Mouse (Mus musculus) forebrain, postnatal 0 days (tissue): ENCODE results near the gene Ppil3. TPM values are rescaled to one million over a fixed set of nuclear protein-coding genes. Genes with fewer than 3 reads are reported as not detected.

Experiments
- ATAC-seq: fragments of 200-750 bp; cut with Nextera tagmentation; 2 replicates; pipeline ENCODE4 v1.8.0; 2017; ENCODE audit warnings: mild to moderate bottlenecking, moderate library complexity
- DNase-seq: peaks from one replicate; pipeline ENCODE4 v3.0.0-alpha.2; 2015
- H3K27ac ChIP-seq: fragments of 300-500 bp; sonication (generic); 2 replicates; pipeline ENCODE4 v1.5.1; 2014; ENCODE audit warnings: low read depth, mild to moderate bottlenecking, antibody characterized with exemption, low read length, moderate library complexity, mixed read lengths
- H3K27me3 ChIP-seq: fragments of 300-500 bp; sonication (generic); 2 replicates; pipeline ENCODE4 v1.6.1; 2014; ENCODE audit warnings: mild to moderate bottlenecking, low read length, mixed read lengths; ENCODE audit not compliant: insufficient read depth
- H3K36me3 ChIP-seq: fragments of 300-500 bp; sonication (generic); 2 replicates; pipeline ENCODE4 v1.6.1; 2014; ENCODE audit warnings: mild to moderate bottlenecking, moderate library complexity; ENCODE audit not compliant: insufficient read depth
- H3K4me1 ChIP-seq: fragments of 300-500 bp; sonication (generic); 2 replicates; pipeline ENCODE4 v1.6.1; 2014; ENCODE audit warnings: antibody characterized with exemption; ENCODE audit not compliant: insufficient read depth
- H3K4me2 ChIP-seq: fragments of 300-500 bp; sonication (generic); 2 replicates; pipeline ENCODE4 v1.6.1; 2014; ENCODE audit warnings: low read depth, mild to moderate bottlenecking, moderate library complexity
- H3K4me3 ChIP-seq: fragments of 300-500 bp; sonication (generic); 2 replicates; pipeline ENCODE4 v1.5.1; 2014; ENCODE audit warnings: low read depth, low read length, mixed read lengths
- H3K9ac ChIP-seq: fragments of 300-500 bp; sonication (generic); 2 replicates; pipeline ENCODE4 v1.6.1; 2014; ENCODE audit warnings: mild to moderate bottlenecking
- H3K9me3 ChIP-seq: fragments of 300-500 bp; sonication (generic); 2 replicates; pipeline ENCODE4 v1.6.1; 2016; ENCODE audit warnings: low read length
- CTCF ChIP-seq: sonication (generic); IDR thresholded peaks from 2 replicates; pipeline ENCODE4 v1.5.1; 2016; ENCODE audit warnings: antibody characterized with exemption, control low read depth, low read depth
- WGBS: fragments of 180-500 bp; shearing (Covaris S2); extraction: QIAGEN DNeasy Blood & Tissue Kit; methylation state at CpG from one replicate; pipeline ENCODE4 v1.1.7; 2014; 5-methylcytosine and 5-hydroxymethylcytosine counted together
- polyA plus RNA-seq: library from polyadenylated mRNA; unstranded; fragments of >200 nt; fragmentation: Nextera tagmentation; extraction: Ambion mirVana; gene quantifications from 2 replicates; pipeline ENCODE4 v1.2.1, GENCODE M21; 2015
- total RNA-seq: library from RNA; depleted of rRNA; stranded (reverse); fragments of >200 nt; gene quantifications from 2 replicates; pipeline ENCODE4 v1.2.3, GENCODE M21; 2014

The Ppil3 gene
- total and polyA plus RNA-seq, 2 experiments from 2014 or later = 29.0 to 55.4 TPM

DNA sequence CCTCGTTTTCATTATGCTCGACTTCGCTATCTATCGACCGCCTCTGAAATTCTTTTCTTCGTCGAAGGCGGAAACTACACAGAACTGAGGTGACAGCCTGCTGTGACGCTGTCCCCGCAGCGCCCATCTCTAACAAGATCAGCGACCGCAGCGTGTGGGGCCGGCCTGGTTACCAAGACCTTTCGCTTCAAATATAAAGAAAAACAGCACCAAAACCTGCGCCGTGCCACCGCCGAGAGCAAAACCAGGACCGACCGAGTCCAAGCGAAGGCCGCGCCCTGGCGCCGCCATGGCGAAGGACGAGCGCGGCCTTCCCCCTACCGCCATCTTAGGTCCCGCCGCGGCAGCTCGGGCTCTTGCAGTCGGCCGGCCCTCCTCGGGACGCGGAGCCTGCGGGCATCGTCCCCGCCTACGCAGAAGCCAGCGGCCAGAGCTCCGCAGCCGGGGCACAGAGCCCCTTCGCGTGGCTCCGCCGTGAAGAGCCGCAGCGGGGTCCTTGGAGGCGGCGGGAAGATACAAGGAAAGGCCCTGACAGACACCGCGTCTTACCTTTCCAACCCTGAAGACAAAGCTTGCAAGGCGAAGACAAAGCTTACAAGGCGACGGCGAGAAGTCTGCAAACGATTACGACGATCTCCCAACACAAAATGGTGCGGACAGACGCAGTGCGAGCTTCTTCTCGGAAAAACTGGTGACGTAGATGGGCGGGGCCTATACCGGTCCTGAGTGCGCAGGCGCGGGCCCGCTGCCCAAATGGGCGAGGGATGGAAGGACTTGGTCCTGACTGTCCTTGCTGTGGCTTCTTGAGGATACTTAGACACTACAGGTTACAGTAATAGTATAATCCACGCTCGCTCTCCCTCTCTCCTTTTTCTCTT is 21.7 kb downstream of the Ppil3 start, which contains the start of gene Clk1:
Clk1 (minus strand) TSS at position 696 of the 878 bp plus-strand sequence.
- no peaks in the 10 kb centered on the region for H3K27me3 ChIP-seq
- H3K36me3 ChIP-seq = peaks cover 23% of the 10 kb centered on the region
- ATAC-seq = peak; percentile 91
- DNase-seq = peak; percentile 97
- no peaks in the 10 kb centered on the region for H3K9me3 ChIP-seq
- WGBS = 1% methylated on average over 79 of the region's 79 CpGs
- H3K9ac ChIP-seq = peak within 1 kb of the TSS; percentile 99
- H3K4me3 ChIP-seq = peak within 1 kb of the TSS; percentile 85
- no peak for TF ChIP-seq CTCF
- peak within 1 kb of the TSS; percentile 100 for H3K27ac ChIP-seq
- H3K4me1 ChIP-seq = peaks cover 7% of the 10 kb centered on the region
- H3K4me2 ChIP-seq = peak within 1 kb of the TSS; percentile 60

DNA sequence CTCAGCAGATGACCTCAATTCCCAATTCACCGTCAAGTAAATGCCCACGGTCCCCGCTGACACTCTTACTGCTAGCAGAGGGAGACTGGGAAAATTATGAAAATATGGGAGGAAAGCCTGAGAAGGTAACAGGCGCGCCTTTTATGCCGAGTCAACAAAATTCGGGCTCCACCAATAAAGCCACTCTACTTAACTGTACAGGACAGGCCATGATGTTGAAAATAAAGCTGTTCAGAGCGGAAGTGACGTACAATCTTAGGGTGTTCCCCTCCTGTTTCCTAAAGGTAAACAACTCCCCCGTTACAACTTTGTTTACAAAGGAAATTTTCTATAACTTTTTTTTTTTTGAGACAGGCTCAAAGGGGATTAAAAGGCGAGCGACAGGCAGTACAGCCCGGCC is 22.4 kb downstream of the Ppil3 start:
- Histone ChIP-seq H3K9me3 (no peaks in the 10 kb centered on the region), H3K9ac (peak overlapping the region; percentile 99), H3K4me1 (peaks cover 7% of the 10 kb centered on the region), H3K4me2 (peak overlapping the region; percentile 60), H3K4me3 (peak overlapping the region; percentile 85), H3K27me3 (no peaks in the 10 kb centered on the region), H3K27ac (peak overlapping the region; percentile 100), H3K36me3 (peaks cover 30% of the 10 kb centered on the region)
- TF ChIP-seq CTCF = no peak
- DNase-seq (peak; percentile 73), ATAC-seq (peak; percentile 62)
- 6% methylated on average over 13 of the region's 13 CpGs for WGBS

DNA sequence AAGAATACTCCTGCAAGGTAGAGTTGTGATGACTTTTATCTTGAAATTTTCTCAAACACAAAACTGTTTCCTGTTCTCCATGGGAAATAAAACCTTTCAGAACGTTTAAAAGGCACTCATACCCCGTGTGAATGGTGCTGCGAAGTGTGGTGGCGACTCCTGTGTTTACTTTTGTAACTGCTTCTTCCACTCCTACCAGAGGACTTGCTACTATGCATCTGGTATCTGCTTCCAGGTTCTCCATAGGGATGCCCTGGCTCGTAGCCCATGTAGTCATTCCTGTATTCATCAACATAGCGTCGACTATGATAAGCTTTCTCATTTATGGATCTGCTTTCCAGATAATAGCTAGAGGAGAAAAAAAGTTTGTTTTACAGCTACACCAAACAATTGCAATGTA is 24.3 kb downstream of the Ppil3 start:
- no peak for ATAC-seq
- H3K4me2 ChIP-seq = no peak overlapping the region
- no peaks in the 10 kb centered on the region for H3K27me3 ChIP-seq
- no peak overlapping the region for H3K4me3 ChIP-seq
- H3K9me3 ChIP-seq = no peaks in the 10 kb centered on the region
- no peak for TF ChIP-seq CTCF
- peaks cover 47% of the 10 kb centered on the region for H3K36me3 ChIP-seq
- no peak overlapping the region for H3K9ac ChIP-seq
- no peak overlapping the region for H3K27ac ChIP-seq
- DNase-seq = no peak
- WGBS = 67% methylated on average over 7 of the region's 7 CpGs
- peaks cover 7% of the 10 kb centered on the region for H3K4me1 ChIP-seq

DNA sequence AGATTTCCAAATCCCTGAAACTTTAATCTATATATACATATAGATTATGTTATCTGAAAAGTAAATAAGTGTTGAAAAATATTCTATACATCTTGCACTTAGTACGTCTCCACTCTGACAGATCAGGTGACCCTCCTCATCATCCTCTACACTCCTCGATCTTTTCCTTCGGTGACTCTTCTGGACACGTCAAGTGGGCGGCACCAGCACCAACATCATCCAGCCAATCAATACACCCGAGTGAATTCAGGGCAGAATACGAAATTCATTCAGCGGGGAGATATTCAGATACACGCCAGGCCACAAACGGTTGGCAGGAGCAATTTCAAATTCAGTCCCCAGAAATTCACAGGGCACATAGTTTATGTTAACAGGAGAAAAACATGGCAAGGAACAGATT is 25.3 kb downstream of the Ppil3 start:
- ATAC-seq = no peak
- no peak for DNase-seq
- no peak for TF ChIP-seq CTCF
- Histone ChIP-seq H3K4me1 (peaks cover 7% of the 10 kb centered on the region), H3K27ac (no peak overlapping the region), H3K36me3 (peaks cover 54% of the 10 kb centered on the region), H3K4me2 (no peak overlapping the region), H3K9ac (no peak overlapping the region; the same call in 1 of the 2 replicates), H3K27me3 (no peaks in the 10 kb centered on the region), H3K9me3 (no peaks in the 10 kb centered on the region), H3K4me3 (no peak overlapping the region)
- WGBS = 83% methylated on average over 10 of the region's 10 CpGs

DNA sequence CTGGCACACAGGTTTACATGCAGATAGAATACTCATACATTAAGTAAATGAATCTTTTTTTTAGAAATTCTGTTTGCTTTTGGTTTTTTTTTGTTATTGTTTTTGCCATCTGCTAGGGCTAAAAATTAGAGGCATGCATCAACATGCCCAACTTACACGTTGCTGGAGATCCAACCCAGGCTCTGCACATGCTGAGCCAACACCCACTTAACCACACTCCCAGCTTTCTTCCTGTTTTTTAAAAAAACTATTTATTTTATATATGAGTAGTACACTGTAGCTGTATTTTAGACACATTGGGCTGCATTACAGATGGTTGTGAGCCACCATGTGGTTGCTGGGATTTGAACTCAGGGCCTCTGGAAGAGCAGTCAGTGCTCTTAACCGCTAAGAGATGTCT is 29.2 kb downstream of the Ppil3 start:
- no peak overlapping the region for H3K4me2 ChIP-seq
- no peak for DNase-seq
- no peak for TF ChIP-seq CTCF
- 80% methylated on average over 2 of the region's 2 CpGs for WGBS
- peaks cover 81% of the 10 kb centered on the region for H3K36me3 ChIP-seq
- no peaks in the 10 kb centered on the region for H3K9me3 ChIP-seq
- peaks cover 3% of the 10 kb centered on the region; the same call in 1 of the 2 replicates for H3K4me1 ChIP-seq
- no peaks in the 10 kb centered on the region for H3K27me3 ChIP-seq
- no peak overlapping the region for H3K27ac ChIP-seq
- no peak for ATAC-seq
- H3K4me3 ChIP-seq = no peak overlapping the region
- no peak overlapping the region for H3K9ac ChIP-seq

DNA sequence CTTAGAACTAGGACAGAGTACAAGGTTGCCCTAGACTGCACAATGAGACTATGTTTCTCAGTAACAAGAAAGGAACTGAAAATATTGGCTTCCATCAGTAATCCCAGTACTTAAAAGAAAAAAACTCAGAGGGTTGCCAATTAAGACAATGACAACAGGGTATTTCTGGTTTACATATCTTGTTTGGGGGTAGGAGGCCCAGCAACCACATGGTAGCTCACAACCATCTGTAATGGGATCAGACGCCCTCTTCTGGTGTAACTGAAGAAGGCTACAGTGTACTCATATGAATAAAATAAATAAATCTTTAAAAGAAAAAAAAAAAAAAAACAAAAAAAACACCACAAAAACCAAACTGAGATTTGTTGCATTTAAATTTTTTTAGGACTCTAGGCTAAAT is 29.8 kb downstream of the Ppil3 start:
- no peak for DNase-seq
- peaks cover 84% of the 10 kb centered on the region for H3K36me3 ChIP-seq
- 27% methylated on average over 1 of the region's 1 CpGs for WGBS

DNA sequence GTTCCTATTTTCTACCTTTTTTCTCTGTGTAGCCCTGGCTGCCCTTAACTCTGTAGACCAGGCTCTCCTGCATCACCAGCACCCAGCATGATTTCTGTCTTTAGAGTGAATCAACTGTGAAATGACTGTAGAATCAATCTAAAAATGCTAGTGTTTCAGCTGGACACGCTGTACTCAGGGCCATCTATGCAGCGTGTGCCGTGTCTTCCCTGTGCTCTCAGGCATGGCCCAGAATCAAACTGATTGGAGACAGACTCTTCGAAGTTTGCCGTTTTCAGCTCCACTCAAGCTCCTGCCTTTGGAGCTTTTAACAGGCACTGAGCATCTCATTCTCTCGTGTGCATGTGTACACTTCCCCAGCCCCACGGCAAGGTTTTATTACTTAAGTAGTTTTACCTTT is 34.5 kb downstream of the Ppil3 start:
- Histone ChIP-seq H3K27ac (no peak overlapping the region), H3K4me1 (no peaks in the 10 kb centered on the region), H3K36me3 (peaks cover 64% of the 10 kb centered on the region), H3K4me2 (no peak overlapping the region), H3K9ac (no peak overlapping the region), H3K4me3 (no peak overlapping the region), H3K9me3 (no peaks in the 10 kb centered on the region), H3K27me3 (no peaks in the 10 kb centered on the region)
- DNase-seq (no peak), ATAC-seq (no peak)
- TF ChIP-seq CTCF = no peak
- 92% methylated on average over 7 of the region's 7 CpGs for WGBS

More for the DNA sequence above, 29.8 kb downstream of the Ppil3 start:
- H3K27me3 ChIP-seq = no peaks in the 10 kb centered on the region
- no peaks in the 10 kb centered on the region for H3K9me3 ChIP-seq
- no peak overlapping the region for H3K27ac ChIP-seq
- ATAC-seq = peak; percentile 47; the same call in 1 of the 2 replicates
- no peak overlapping the region for H3K4me3 ChIP-seq
- TF ChIP-seq CTCF = peak; percentile 30; the same call in 1 of the 2 replicates
- H3K4me2 ChIP-seq = no peak overlapping the region
- peaks cover 3% of the 10 kb centered on the region; the same call in 1 of the 2 replicates for H3K4me1 ChIP-seq
- H3K9ac ChIP-seq = no peak overlapping the region
